Mouse (Mus musculus): ENCODE data around the gene Olfr862. TPM values are rescaled to one million over a fixed set of nuclear protein-coding genes. Genes with fewer than 3 reads are reported as not detected.

Olfr862 gene
- polyA plus RNA-seq (2015; fragmentation: Nextera tagmentation; extraction: Ambion mirVana) = not detected in 2 replicates

GRCm38 (mm10) chr9:19887904-19888303 lies at the start of gene Olfr862:
Gene Olfr862, minus strand, starts transcription at chr9:19888004.

DNA sequence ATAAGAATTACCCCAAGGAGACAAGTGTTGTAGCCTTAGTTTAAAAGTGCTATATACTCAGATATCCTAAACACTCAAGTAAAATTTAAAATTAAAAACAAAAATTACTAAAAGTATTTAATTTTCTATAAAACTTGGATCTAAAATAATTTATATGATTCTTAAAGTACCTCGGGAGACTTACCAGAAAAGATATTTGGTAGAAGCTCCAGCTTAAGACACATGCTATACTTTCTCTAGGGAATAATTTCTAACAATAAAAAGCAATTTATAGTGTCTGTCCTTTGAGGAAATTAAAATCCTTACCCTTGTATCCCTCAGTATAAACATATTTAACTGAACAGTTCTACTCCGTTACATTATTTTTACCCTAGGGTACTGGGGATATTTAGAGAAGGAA lies 28.8 kb upstream of the Olfr862 start, which contains the start of gene Olfr77:
TSS of gene Olfr77 (plus strand) at position 301 of the 400 bp plus-strand sequence.

DNA sequence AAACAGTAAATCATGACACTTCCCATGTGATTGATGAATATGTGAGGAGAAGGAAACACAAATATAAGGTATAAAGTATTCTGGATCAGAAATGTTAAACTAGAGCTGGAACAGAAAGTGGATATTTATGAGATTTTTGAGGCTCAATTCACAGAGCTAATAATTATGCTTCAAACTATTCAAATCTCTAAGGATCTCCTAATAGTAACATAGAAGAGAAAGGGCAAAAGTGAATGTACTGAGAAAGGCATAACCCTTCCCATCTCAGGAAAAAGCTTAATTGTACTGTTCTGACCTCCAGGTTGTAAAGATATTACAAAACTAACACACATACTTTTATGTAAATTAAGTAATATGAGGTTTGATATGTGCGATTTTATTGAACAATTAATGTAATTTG lies 38.2 kb downstream of the Olfr862 start, which contains the start of gene Olfr860:
TSS of gene Olfr860 (minus strand) at position 101 of the 400 bp plus-strand sequence.

Other genes with a start within 250 kb of the Olfr862 start
- gene Olfr857, start 178.6 kb downstream of the Olfr862 start, polyA plus RNA-seq (2015; fragmentation: Nextera tagmentation; extraction: Ambion mirVana) = not detected in 2 replicates
- not detected in 2 replicates for gene Olfr58, start 107.7 kb downstream of the Olfr862 start, polyA plus RNA-seq (2015; fragmentation: Nextera tagmentation; extraction: Ambion mirVana)
- not detected in 2 replicates for gene Olfr859, start 83.1 kb downstream of the Olfr862 start, polyA plus RNA-seq (2015; fragmentation: Nextera tagmentation; extraction: Ambion mirVana)
- not detected in 2 replicates for gene Olfr860, start 38.3 kb downstream of the Olfr862 start, polyA plus RNA-seq (2015; fragmentation: Nextera tagmentation; extraction: Ambion mirVana)
- gene Olfr77, start 28.9 kb upstream of the Olfr862 start, polyA plus RNA-seq (2015; fragmentation: Nextera tagmentation; extraction: Ambion mirVana) = 0.17 and 0.19 TPM in 2 replicates
- gene Olfr866, start 140.0 kb upstream of the Olfr862 start, polyA plus RNA-seq (2015; fragmentation: Nextera tagmentation; extraction: Ambion mirVana) = not detected in 2 replicates
- not detected in 2 replicates for gene Olfr867, start 169.6 kb upstream of the Olfr862 start, polyA plus RNA-seq (2015; fragmentation: Nextera tagmentation; extraction: Ambion mirVana)
- not detected in 2 replicates for gene Olfr868, start 210.6 kb upstream of the Olfr862 start, polyA plus RNA-seq (2015; fragmentation: Nextera tagmentation; extraction: Ambion mirVana)
- gene Olfr869, start 241.0 kb upstream of the Olfr862 start, polyA plus RNA-seq (2015; fragmentation: Nextera tagmentation; extraction: Ambion mirVana) = not detected in 2 replicates